Mouse (Mus musculus): ENCODE measurements at regions not wholly inside any gene's neighbourhood (a gene's known extent, or its start where the extent isn't known, plus 50 kb on each side); places are given as distances from the start of the nearest gene placed in this dataset.

- DNase-seq (ENCODE audit: low spot score) = no peak
- Histone ChIP-seq H3K4me3 (ENCODE audit: low read depth, low read length) (no peak overlapping the region), H3K36me3 (ENCODE audit: control insufficient read depth, insufficient read depth, low read length) (no peaks in the 10 kb centered on the region), H3K27ac (ENCODE audit: low read depth) (no peak overlapping the region), H3K4me1 (replicated peaks; ENCODE audit: control insufficient read depth, insufficient read depth, low read length) (no peaks in the 10 kb centered on the region), H3K4me2 (ENCODE audit: low read length) (no peak overlapping the region), H3K27me3 (replicated peaks; ENCODE audit: control insufficient read depth, insufficient read depth, low read length) (no peaks in the 10 kb centered on the region), H3K9ac (ENCODE audit: low read length) (no peak overlapping the region), H3K9me3 (ENCODE audit: control insufficient read depth, low read length) (no peaks in the 10 kb centered on the region)
- 79% methylated on average over 5 of the region's 5 CpGs for WGBS
- no peak for ATAC-seq (replicated peaks; ENCODE audit: low FRiP score, low TSS enrichment, low read depth)
Observed at GRCm38 (mm10) chr4:54791217-54791742, 153.6 kb upstream of the Zfp462 start.

- Histone ChIP-seq H3K4me3 (ENCODE audit: low read depth, low read length) (no peak overlapping the region), H3K4me1 (replicated peaks; ENCODE audit: control insufficient read depth, insufficient read depth, low read length) (no peaks in the 10 kb centered on the region), H3K9me3 (ENCODE audit: control insufficient read depth, low read length) (no peaks in the 10 kb centered on the region), H3K36me3 (ENCODE audit: control insufficient read depth, insufficient read depth, low read length) (no peaks in the 10 kb centered on the region), H3K9ac (ENCODE audit: low read length) (no peak overlapping the region), H3K27ac (ENCODE audit: low read depth) (no peak overlapping the region), H3K4me2 (ENCODE audit: low read length) (no peak overlapping the region), H3K27me3 (replicated peaks; ENCODE audit: control insufficient read depth, insufficient read depth, low read length) (no peaks in the 10 kb centered on the region)
- WGBS = 89% methylated on average over 2 of the region's 2 CpGs
- ATAC-seq (replicated peaks; ENCODE audit: low FRiP score, low TSS enrichment, low read depth) (no peak), DNase-seq (ENCODE audit: low spot score) (no peak)
Observed at GRCm38 (mm10) chr4:54793857-54794256, 151.0 kb upstream of the Zfp462 start.

GRCm38 (mm10) chr4:54795246-54795645 lies 149.6 kb upstream of the Zfp462 start:
- Histone ChIP-seq H3K27me3 (replicated peaks; ENCODE audit: control insufficient read depth, insufficient read depth, low read length) (no peaks in the 10 kb centered on the region), H3K4me3 (ENCODE audit: low read depth, low read length) (no peak overlapping the region), H3K9ac (ENCODE audit: low read length) (no peak overlapping the region), H3K27ac (ENCODE audit: low read depth) (no peak overlapping the region), H3K9me3 (ENCODE audit: control insufficient read depth, low read length) (no peaks in the 10 kb centered on the region), H3K4me2 (ENCODE audit: low read length) (no peak overlapping the region), H3K4me1 (replicated peaks; ENCODE audit: control insufficient read depth, insufficient read depth, low read length) (no peaks in the 10 kb centered on the region), H3K36me3 (ENCODE audit: control insufficient read depth, insufficient read depth, low read length) (no peaks in the 10 kb centered on the region)
- 21% methylated on average over 3 of the region's 3 CpGs for WGBS
- no peak for DNase-seq (ENCODE audit: low spot score)
- no peak for ATAC-seq (replicated peaks; ENCODE audit: low FRiP score, low TSS enrichment, low read depth)

GRCm38 (mm10) chr4:54798523-54798922 lies 146.3 kb upstream of the Zfp462 start:
- DNase-seq (ENCODE audit: low spot score) (no peak), ATAC-seq (replicated peaks; ENCODE audit: low FRiP score, low TSS enrichment, low read depth) (no peak)
- Histone ChIP-seq H3K4me2 (ENCODE audit: low read length) (no peak overlapping the region), H3K4me3 (ENCODE audit: low read depth, low read length) (no peak overlapping the region), H3K4me1 (replicated peaks; ENCODE audit: control insufficient read depth, insufficient read depth, low read length) (no peaks in the 10 kb centered on the region), H3K27ac (ENCODE audit: low read depth) (no peak overlapping the region), H3K9ac (ENCODE audit: low read length) (no peak overlapping the region), H3K9me3 (ENCODE audit: control insufficient read depth, low read length) (no peaks in the 10 kb centered on the region), H3K27me3 (replicated peaks; ENCODE audit: control insufficient read depth, insufficient read depth, low read length) (no peaks in the 10 kb centered on the region), H3K36me3 (ENCODE audit: control insufficient read depth, insufficient read depth, low read length) (no peaks in the 10 kb centered on the region)
- WGBS = 90% methylated on average over 5 of the region's 5 CpGs

- Histone ChIP-seq H3K36me3 (ENCODE audit: control insufficient read depth, insufficient read depth, low read length) (no peaks in the 10 kb centered on the region), H3K9ac (ENCODE audit: low read length) (no peak overlapping the region), H3K27ac (ENCODE audit: low read depth) (no peak overlapping the region), H3K9me3 (ENCODE audit: control insufficient read depth, low read length) (no peaks in the 10 kb centered on the region), H3K4me1 (replicated peaks; ENCODE audit: control insufficient read depth, insufficient read depth, low read length) (no peaks in the 10 kb centered on the region), H3K4me3 (ENCODE audit: low read depth, low read length) (no peak overlapping the region), H3K27me3 (replicated peaks; ENCODE audit: control insufficient read depth, insufficient read depth, low read length) (no peaks in the 10 kb centered on the region), H3K4me2 (ENCODE audit: low read length) (no peak overlapping the region)
- WGBS = 73% methylated on average over 3 of the region's 3 CpGs
- no peak for DNase-seq (ENCODE audit: low spot score)
- no peak for ATAC-seq (replicated peaks; ENCODE audit: low FRiP score, low TSS enrichment, low read depth)
Observed at GRCm38 (mm10) chr4:54811163-54811562, 133.7 kb upstream of the Zfp462 start.

- Histone ChIP-seq H3K4me1 (replicated peaks; ENCODE audit: control insufficient read depth, insufficient read depth, low read length) (no peaks in the 10 kb centered on the region), H3K4me3 (ENCODE audit: low read depth, low read length) (no peak overlapping the region), H3K9ac (ENCODE audit: low read length) (no peak overlapping the region), H3K9me3 (ENCODE audit: control insufficient read depth, low read length) (no peaks in the 10 kb centered on the region), H3K27ac (ENCODE audit: low read depth) (no peak overlapping the region), H3K4me2 (ENCODE audit: low read length) (no peak overlapping the region), H3K27me3 (replicated peaks; ENCODE audit: control insufficient read depth, insufficient read depth, low read length) (no peaks in the 10 kb centered on the region), H3K36me3 (ENCODE audit: control insufficient read depth, insufficient read depth, low read length) (no peaks in the 10 kb centered on the region)
- ATAC-seq (replicated peaks; ENCODE audit: low FRiP score, low TSS enrichment, low read depth) (no peak), DNase-seq (ENCODE audit: low spot score) (no peak)
- 61% methylated on average over 10 of the region's 10 CpGs for WGBS
Observed at GRCm38 (mm10) chr4:54812740-54813634, 131.9 kb upstream of the Zfp462 start.

- H3K9me3 ChIP-seq (ENCODE audit: control insufficient read depth, low read length) = no peaks in the 10 kb centered on the region
- H3K4me2 ChIP-seq (ENCODE audit: low read length) = no peak overlapping the region
- 64% methylated on average over 2 of the region's 2 CpGs for WGBS
- no peak overlapping the region for H3K9ac ChIP-seq (ENCODE audit: low read length)
- H3K4me3 ChIP-seq (ENCODE audit: low read depth, low read length) = no peak overlapping the region
- no peaks in the 10 kb centered on the region for H3K36me3 ChIP-seq (ENCODE audit: control insufficient read depth, insufficient read depth, low read length)
- no peak overlapping the region for H3K27ac ChIP-seq (ENCODE audit: low read depth)
- DNase-seq (ENCODE audit: low spot score) (no peak), ATAC-seq (replicated peaks; ENCODE audit: low FRiP score, low TSS enrichment, low read depth) (no peak)
- no peaks in the 10 kb centered on the region for H3K4me1 ChIP-seq (replicated peaks; ENCODE audit: control insufficient read depth, insufficient read depth, low read length)
- no peaks in the 10 kb centered on the region for H3K27me3 ChIP-seq (replicated peaks; ENCODE audit: control insufficient read depth, insufficient read depth, low read length)
Observed at GRCm38 (mm10) chr4:54837326-54837725, 107.5 kb upstream of the Zfp462 start.

GRCm38 (mm10) chr4:54838111-54838510 lies 106.7 kb upstream of the Zfp462 start:
- H3K27ac ChIP-seq (ENCODE audit: low read depth) = no peak overlapping the region
- H3K4me2 ChIP-seq (ENCODE audit: low read length) = no peak overlapping the region
- ATAC-seq (replicated peaks; ENCODE audit: low FRiP score, low TSS enrichment, low read depth) (no peak), DNase-seq (ENCODE audit: low spot score) (no peak)
- no peaks in the 10 kb centered on the region for H3K36me3 ChIP-seq (ENCODE audit: control insufficient read depth, insufficient read depth, low read length)
- no peaks in the 10 kb centered on the region for H3K27me3 ChIP-seq (replicated peaks; ENCODE audit: control insufficient read depth, insufficient read depth, low read length)
- no peaks in the 10 kb centered on the region for H3K4me1 ChIP-seq (replicated peaks; ENCODE audit: control insufficient read depth, insufficient read depth, low read length)
- no peak overlapping the region for H3K9ac ChIP-seq (ENCODE audit: low read length)
- H3K4me3 ChIP-seq (ENCODE audit: low read depth, low read length) = no peak overlapping the region
- 50% methylated on average over 5 of the region's 5 CpGs for WGBS
- H3K9me3 ChIP-seq (ENCODE audit: control insufficient read depth, low read length) = no peaks in the 10 kb centered on the region

GRCm38 (mm10) chr4:54838794-54839193 lies 106.1 kb upstream of the Zfp462 start:
- no peak overlapping the region for H3K9ac ChIP-seq (ENCODE audit: low read length)
- DNase-seq (ENCODE audit: low spot score) = no peak
- no peak for ATAC-seq (replicated peaks; ENCODE audit: low FRiP score, low TSS enrichment, low read depth)

More at GRCm38 (mm10) chr4:54838794-54839193, 106.1 kb upstream of the Zfp462 start:
- no peak overlapping the region for H3K27ac ChIP-seq (ENCODE audit: low read depth)
- H3K27me3 ChIP-seq (replicated peaks; ENCODE audit: control insufficient read depth, insufficient read depth, low read length) = no peaks in the 10 kb centered on the region
- no peaks in the 10 kb centered on the region for H3K9me3 ChIP-seq (ENCODE audit: control insufficient read depth, low read length)
- no peaks in the 10 kb centered on the region for H3K4me1 ChIP-seq (replicated peaks; ENCODE audit: control insufficient read depth, insufficient read depth, low read length)
- no peak overlapping the region for H3K4me2 ChIP-seq (ENCODE audit: low read length)
- no peak overlapping the region for H3K4me3 ChIP-seq (ENCODE audit: low read depth, low read length)
- WGBS = 27% methylated on average over 3 of the region's 3 CpGs
- no peaks in the 10 kb centered on the region for H3K36me3 ChIP-seq (ENCODE audit: control insufficient read depth, insufficient read depth, low read length)

Data from intestine, embryonic 14.5 days (tissue).